Mouse (Mus musculus) right cerebral cortex, postnatal 25 days (tissue): Measurements from ENCODE around the gene Akap2.

ENCODE experiments used
- DNase-seq: peaks from one replicate; pipeline ENCODE4 v3.0.0; 2022

Gene Akap2

DNA sequence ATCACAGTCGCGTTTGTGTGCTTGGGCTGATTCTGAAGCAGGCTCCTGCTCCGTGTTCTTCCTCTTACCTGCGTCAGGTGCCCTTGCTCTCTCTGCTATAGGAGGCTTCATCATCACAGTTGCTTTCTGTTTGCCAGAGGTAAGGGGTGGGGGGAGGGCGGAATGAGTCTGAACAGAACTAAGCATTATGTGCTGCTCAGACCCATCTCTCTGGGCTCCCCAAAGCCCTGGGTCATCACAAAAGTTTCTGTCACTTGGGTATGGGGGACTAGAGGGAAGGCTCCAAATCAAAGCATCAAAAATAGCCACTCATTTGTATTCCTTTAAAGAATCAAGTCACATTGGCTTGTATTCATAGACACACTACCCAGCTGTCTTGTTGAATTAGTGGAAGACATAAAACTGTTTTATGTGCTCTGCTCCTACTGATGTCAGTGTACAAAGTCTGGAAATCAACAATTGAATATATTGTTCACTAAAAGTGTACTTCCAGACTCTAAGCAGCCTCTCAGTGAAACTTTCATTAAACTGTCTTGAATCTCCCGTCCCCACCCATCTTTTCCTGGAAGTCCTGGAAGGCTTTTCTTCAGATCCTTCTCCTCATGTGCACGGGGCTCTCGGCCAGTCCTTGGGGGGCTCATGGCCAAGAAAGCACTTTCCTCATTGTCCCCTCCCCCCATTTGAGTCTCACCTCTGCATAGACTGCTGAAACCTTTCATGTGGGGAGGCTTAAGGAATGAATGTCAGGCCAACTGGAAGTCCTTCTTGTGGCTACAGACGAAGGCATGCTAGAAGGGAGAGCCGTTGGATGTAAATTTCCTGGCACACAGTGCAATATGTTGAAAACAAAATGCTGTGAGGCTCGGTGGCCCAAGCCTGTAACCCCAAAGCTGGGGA, 13.6 kb upstream of the Akap2 start:
- no peak for DNase-seq

DNA sequence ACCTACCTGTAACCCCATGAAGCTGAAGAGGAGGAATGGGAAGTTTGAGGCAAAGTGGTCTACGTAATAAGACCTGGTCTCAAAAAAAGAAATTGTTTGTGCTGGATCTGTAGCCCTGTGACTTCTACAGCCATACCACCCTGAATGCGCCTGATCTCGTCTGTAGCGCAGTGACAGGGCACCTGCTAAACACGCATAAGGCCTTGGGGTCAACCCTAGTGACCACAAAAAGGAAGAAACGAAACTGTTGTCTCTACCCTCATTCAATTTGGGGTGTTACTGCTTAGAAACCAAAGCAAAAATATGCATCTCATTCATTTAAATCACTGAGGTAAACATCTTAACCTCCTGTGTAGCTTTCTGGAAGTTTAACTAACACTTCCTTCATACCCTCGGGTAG, 12.9 kb upstream of the Akap2 start:
- no peak for DNase-seq

DNA sequence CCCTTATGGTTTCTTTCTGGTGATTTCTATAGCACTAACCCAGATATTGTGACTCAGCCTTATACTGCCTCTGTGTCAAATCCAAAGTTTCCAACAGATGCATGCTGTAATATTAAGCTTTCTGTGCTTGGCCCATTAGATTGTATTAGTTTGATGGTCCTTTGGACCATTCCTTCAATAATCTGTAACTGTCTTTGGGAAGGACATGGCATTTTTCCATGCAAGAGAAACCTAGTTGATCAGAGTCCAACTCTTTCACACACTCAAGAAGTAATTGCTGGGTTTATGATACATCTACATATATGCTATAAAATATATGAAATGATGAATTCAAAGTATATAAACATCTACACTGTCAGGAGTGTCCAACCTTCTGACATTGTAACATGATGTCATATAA, 1.6 kb upstream of the Akap2 start:
- no peak for DNase-seq

DNA sequence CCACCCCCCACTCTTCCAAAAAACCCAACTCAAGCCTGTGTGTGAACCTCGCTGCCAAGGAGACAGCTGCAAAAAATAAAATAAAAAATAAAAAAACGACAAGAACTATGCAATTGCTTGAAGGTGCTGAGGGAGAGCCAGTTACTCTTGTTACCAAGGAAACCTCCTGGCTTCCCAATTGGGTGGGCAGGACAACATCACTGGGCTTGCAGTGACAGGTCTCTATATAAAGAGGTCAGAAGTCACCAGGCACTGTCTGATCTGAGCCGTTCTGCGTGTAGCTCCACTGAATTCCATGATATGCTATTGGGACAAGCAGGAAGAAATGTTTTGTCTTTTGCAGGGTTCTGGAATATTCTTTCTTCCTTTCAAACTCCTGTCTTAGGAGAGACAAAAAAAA, 722 bp upstream of the Akap2 start:
- DNase-seq = no peak

DNA sequence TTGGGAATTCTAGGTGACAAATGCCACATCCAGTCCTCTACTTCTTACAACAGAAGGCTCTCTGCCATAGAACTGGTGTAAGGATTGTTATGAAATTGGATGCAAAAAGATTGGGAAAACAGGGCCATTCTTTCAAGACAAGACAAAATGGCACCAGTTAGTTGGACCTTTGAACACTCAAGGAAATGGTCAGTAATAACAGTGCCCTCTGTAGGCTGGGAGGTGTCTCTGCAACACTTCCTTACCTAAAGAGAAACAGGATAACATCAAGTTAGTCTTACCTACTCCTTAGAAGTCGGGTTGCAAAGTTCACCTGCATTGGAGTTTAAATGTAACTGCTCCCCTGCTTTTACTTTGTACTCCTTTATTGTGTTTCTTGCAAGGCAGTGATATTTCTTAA, 1.9 kb downstream of the Akap2 start:
- DNase-seq = no peak

GRCm38 (mm10) chr4:57720869-57721361, 3.5 kb downstream of the Akap2 start:
- DNase-seq = no peak

DNA sequence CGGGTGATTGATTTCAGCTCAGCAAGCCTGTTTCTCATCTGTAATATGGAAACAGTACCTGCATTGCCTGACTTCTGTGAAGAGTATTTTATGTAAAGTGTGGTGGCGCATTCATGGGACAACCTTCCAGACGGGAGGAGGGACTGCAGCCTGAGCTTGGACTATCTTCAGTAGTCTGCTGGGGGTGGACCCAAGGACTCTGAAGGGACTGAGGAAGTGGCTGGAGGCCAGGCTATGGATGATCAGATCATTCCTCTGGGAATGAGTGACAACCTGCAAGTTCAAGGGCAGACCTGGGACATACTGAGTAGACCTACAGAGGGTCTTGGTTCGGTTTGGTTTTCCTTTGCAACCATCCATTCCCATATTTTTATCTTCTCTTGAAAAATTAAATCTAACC, 4.8 kb downstream of the Akap2 start:
- DNase-seq = no peak

GRCm38 (mm10) chr4:57723659-57724058, 6.2 kb downstream of the Akap2 start:
- no peak for DNase-seq

DNA sequence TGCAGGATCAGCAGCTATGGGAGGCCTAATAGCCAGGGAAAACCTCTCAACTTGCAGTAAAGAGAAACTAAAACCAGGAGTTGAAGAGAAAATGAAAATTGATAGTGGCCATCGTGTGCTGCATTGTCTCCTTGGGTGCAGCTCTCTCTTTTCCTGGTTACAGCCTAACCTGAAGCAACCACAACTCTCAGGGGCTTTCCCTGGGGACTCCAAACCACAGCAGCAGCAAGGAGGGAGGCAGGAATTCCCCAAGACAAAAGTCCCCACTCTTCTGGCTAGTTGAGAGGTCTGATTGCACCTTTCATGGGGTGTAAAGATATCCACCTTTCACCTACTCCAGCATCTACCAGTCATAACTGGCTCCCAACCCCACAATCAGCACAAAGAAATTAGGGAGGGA, 8.1 kb downstream of the Akap2 start:
- DNase-seq = no peak

GRCm38 (mm10) chr4:57728611-57729183, 11.2 kb downstream of the Akap2 start:
- DNase-seq = no peak

DNA sequence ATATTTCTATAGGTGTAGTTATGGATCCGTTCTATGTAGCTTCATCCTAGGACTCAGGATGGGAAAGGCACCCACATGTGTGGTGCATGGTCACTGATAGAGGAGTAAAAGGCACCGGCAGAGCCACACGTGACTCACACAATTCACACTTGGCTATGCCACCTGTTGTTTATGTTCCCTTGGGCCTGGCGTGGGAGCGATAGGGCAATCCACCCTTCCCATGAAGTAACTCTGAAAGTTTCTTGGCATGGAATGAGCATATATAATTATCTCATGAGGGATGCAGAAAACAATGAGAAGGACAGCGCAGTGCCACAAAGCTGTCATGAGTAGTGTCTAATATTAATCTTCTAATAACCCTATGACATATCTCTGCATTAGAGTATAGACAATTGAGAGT, 12.6 kb downstream of the Akap2 start:
- no peak for DNase-seq

- no peak for DNase-seq
These were observed 13.5 kb downstream of the Akap2 start for GRCm38 (mm10) chr4:57730801-57731598.

DNA sequence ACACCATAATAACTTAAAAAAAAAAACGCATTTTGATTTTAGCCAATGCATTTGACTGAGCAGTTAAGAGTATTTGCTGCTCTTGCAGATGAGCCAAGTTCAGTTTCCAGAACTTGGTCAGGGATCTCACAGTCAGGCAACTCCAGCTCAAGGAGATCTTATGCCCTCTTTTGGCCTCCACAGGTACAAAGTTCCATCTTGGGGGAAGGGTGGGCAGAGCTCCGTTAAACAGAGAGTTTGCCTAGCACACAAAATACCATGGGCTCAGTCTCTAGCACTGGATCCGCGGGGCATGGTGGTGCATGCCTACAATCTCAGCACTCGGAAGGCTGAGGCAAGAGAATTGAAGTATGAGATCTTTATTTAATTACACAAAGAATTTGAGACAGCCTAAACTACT, 14.9 kb downstream of the Akap2 start:
- DNase-seq = no peak

GRCm38 (mm10) chr4:57733445-57733844, 16.0 kb downstream of the Akap2 start:
- no peak for DNase-seq

DNA sequence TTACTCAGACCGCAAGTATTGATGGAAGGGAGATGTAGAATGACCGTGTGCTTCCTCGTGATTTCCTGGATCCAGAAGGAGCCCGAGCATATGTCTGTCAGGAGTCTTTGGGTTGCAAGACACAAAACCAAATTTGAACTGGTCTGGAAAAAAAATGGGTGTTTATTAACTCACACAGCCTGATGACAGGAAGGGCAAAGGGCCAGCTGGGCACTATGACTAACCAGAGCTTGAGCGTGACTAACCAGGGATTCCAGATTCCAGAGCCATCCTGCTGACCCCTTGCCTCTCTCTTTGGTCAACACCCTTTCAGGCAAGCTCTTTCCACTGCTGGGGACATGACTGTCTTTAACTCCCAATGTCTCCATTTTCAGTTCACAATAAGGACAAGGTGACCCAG, 18.0 kb downstream of the Akap2 start:
- no peak for DNase-seq

- no peak for DNase-seq
These were observed 21.5 kb downstream of the Akap2 start for GRCm38 (mm10) chr4:57738856-57739552.

GRCm38 (mm10) chr4:57743325-57743929, 26.0 kb downstream of the Akap2 start:
- no peak for DNase-seq

DNA sequence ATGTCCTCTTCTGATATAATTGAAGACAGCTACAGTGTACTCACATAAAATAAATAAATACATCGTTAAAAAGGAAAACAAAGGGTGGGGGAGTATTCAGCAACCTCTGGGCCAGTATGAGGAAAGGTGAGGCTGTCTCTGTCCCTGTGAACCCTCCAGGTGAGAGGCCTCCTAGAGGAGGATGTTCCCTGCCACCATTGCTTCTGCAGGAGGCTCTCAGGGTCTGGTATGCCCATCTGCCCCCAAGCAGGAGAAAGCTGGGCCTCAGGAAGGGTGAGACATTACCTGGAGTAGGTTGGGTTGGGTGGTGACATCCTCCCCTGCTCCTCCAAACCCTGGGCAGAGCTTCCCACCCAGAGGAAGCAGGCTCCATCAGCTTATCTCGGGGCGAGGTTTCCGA, 33.2 kb downstream of the Akap2 start:
- no peak for DNase-seq

- no peak for DNase-seq
These were observed 33.6 kb downstream of the Akap2 start for GRCm38 (mm10) chr4:57751054-57751453.

DNA sequence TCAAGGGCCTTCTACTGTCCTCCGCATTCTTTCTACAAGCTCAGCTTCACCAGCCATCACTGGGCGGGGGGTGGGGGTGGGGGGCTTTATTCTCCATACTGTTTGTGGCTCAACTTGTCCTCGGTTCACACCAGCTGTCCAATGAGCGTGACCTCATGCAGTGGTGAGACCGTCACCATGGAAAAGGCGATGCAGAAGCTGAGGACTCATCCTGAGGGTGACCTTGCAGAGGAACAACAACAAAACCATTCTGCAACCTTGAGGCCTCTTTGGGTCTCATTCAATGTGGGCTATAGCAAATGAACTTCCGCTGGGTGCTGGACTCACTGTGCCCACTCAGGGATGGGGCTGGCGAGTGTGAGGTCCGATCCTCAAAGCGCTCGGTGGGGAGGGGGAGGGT, 34.1 kb downstream of the Akap2 start:
- no peak for DNase-seq

GRCm38 (mm10) chr4:57755085-57755484, 37.6 kb downstream of the Akap2 start:
- DNase-seq = no peak

GRCm38 (mm10) chr4:57757997-57758396, 40.5 kb downstream of the Akap2 start:
- DNase-seq = no peak

DNA sequence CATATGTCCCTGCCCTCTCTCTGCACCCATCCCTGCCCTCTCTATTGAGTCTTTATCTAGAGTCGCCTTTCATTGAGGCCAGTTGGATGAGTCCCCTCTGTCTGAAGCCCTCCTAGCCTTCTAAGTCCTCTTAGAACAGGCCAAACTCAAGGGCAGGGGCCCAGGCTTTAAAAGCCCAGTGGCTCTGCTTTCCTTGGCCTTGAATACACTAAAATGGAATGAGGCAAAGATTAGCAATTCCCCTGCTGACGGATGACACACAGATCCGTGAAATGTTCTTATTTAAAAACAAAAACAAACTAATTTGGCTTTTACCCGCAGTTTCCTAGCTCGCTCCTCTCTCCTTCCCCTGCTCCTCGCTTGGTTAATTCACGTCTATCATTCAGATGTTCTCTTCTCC, 45.0 kb downstream of the Akap2 start:
- DNase-seq = no peak
